Mouse (Mus musculus) heart, adult 2 months (tissue): ENCODE measurements around the gene 2510002D24Rik. TPM values are rescaled to one million over a fixed set of nuclear protein-coding genes. Genes with fewer than 3 reads are reported as not detected.
"Not testable (repeated sequence)": the region's sequence is repeated elsewhere in the genome, so short reads cannot be mapped to it uniquely, and the experiment has no call there.

ENCODE experiments used
- DNase-seq, 2 experiments: peaks; one replicate each; pipeline ENCODE4 v3.0.0; 2021
- H3K27ac ChIP-seq: fragments of 200-600 bp; 2 replicates; pipeline ENCODE4 v1.8.1; 2022
- H3K27me3 ChIP-seq: fragments of 200-500 bp; 2 replicates; pipeline ENCODE4 v1.6.1; 2012; ENCODE audit warnings: mild to moderate bottlenecking, low read length, inconsistent platforms, mixed read lengths; ENCODE audit not compliant: control insufficient read depth, insufficient read depth
- H3K36me3 ChIP-seq: fragments of 200-500 bp; 2 replicates; pipeline ENCODE4 v1.6.1; 2012; ENCODE audit warnings: low read length, inconsistent platforms; ENCODE audit not compliant: control insufficient read depth, insufficient read depth
- H3K4me1 ChIP-seq: fragments of 200-500 bp; 2 replicates; pipeline ENCODE4 v1.6.1; 2011; ENCODE audit warnings: low read length; ENCODE audit not compliant: control insufficient read depth, insufficient read depth
- H3K4me3 ChIP-seq: fragments of 200-600 bp; 2 replicates; pipeline ENCODE4 v1.8.1; 2022
- H3K79me2 ChIP-seq: fragments of 200-500 bp; replicated peaks from 2 replicates; pipeline ENCODE4 v1.6.1; 2012; ENCODE audit warnings: mild to moderate bottlenecking, inconsistent platforms, low read length, moderate library complexity, mixed read lengths; ENCODE audit not compliant: control insufficient read depth, insufficient read depth
- H3K9ac ChIP-seq: fragments of 200-500 bp; 2 replicates; pipeline ENCODE4 v1.6.1; 2012; ENCODE audit warnings: low read depth, mild to moderate bottlenecking, control low read depth, inconsistent platforms, low read length, mixed read lengths
- CTCF ChIP-seq: fragments of 200-600 bp; IDR thresholded peaks from 2 replicates; pipeline ENCODE4 v1.8.1; 2022; ENCODE audit warnings: antibody characterized with exemption, mild to moderate bottlenecking, moderate library complexity
- EP300 ChIP-seq: fragments of 200-500 bp; IDR thresholded peaks from 2 replicates; pipeline ENCODE4 v1.6.1; 2011; ENCODE audit warnings: low read depth, low read length, control low read depth; ENCODE audit not compliant: insufficient read depth
- POLR2A ChIP-seq: fragments of 200-500 bp; IDR thresholded peaks from 2 replicates; pipeline ENCODE4 v1.6.1; 2011; ENCODE audit warnings: mild to moderate bottlenecking, low read depth, low read length, control low read depth; ENCODE audit not compliant: insufficient read depth
- WGBS: fragments of 180-500 bp; shearing (Covaris S2); methylation state at CpG from one replicate; pipeline ENCODE4 v1.1.7; 2018; 5-methylcytosine and 5-hydroxymethylcytosine counted together
- intact Hi-C: fragments of 180-260 bp; cut with DNase I; formaldehyde crosslinking; loops from one replicate; pipeline ENCODE4 v1.15.1; 2025
- polyA plus RNA-seq: library from polyadenylated mRNA; depleted of rRNA; stranded (reverse); fragments of >200 nt; gene quantifications from 2 replicates; pipeline ENCODE4 v1.2.3, GENCODE M21; 2012
- total RNA-seq, 2 experiments: library from RNA; stranded (reverse); gene quantifications; 2 replicates each; pipeline ENCODE4 v1.2.3; 2021

Gene 2510002D24Rik
- total and polyA plus RNA-seq, 3 experiments = 23.3 to 46.9 (median 25.5) TPM

GRCm38 (mm10) chr16:18858551-18858950 is 22.2 kb downstream of the 2510002D24Rik start:
- Histone ChIP-seq H3K4me1 (peaks cover 2% of the 10 kb centered on the region; the same call in 1 of the 2 replicates), H3K9ac (no peak overlapping the region), H3K36me3 (no peaks in the 10 kb centered on the region), H3K27me3 (no peaks in the 10 kb centered on the region), H3K79me2 (no peaks in the 10 kb centered on the region), H3K27ac (no peak overlapping the region), H3K4me3 (no peak overlapping the region)
- DNase-seq = no peak
- TF ChIP-seq CTCF (peak; percentile 84), POLR2A (no peak)
- intact Hi-C loops = loop anchor here (2.0 to 5.0 kb wide), 3 partner anchors 162 to 511 kb away; partner anchors contain the start of genes Arvcf, Gm49601, Sept5 and Tango2

- Histone ChIP-seq H3K4me3 (no peak overlapping the region), H3K27ac (peak overlapping the region; percentile 50), H3K27me3 (no peaks in the 10 kb centered on the region), H3K36me3 (no peaks in the 10 kb centered on the region), H3K9ac (no peak overlapping the region), H3K79me2 (no peaks in the 10 kb centered on the region), H3K4me1 (peaks cover 2% of the 10 kb centered on the region; the same call in 1 of the 2 replicates)
- intact Hi-C loops = no loop called here
- TF ChIP-seq EP300 = no peak
- TF ChIP-seq CTCF = no peak
- TF ChIP-seq POLR2A = no peak
- WGBS = 39% methylated on average over 1 of the region's 1 CpGs
- peak; percentile 36 to 76 for DNase-seq
Measured at GRCm38 (mm10) chr16:18860186-18860585, 23.8 kb downstream of the 2510002D24Rik start.

- H3K36me3 ChIP-seq, intact Hi-C loops, H3K9ac ChIP-seq, H3K4me1 ChIP-seq, H3K4me3 ChIP-seq, H3K79me2 ChIP-seq, H3K27ac ChIP-seq, H3K27me3 ChIP-seq, DNase-seq: not testable (repeated sequence)
- 69% methylated on average over 1 of the region's 1 CpGs for WGBS
Measured at GRCm38 (mm10) chr16:18870495-18870894, 34.1 kb downstream of the 2510002D24Rik start.

GRCm38 (mm10) chr16:18876091-18876441 is 39.7 kb downstream of the 2510002D24Rik start:
- intact Hi-C loops = loop anchor here (2.0 to 5.0 kb wide), 2 partner anchors 65 to 189 kb away; partner anchors contain the start of genes Cdc45 and Ufd1
- no peak for DNase-seq
- WGBS = under 1% methylated on average over 17 of the region's 17 CpGs

GRCm38 (mm10) chr16:18876442-18877308 is 40.3 kb downstream of the 2510002D24Rik start, which contains the start of the genes Mrpl40 and Hira:
TSS of gene Mrpl40 (minus strand) at chr16:18876862.
TSS of gene Hira (plus strand) at chr16:18877037.
- no peaks in the 10 kb centered on the region; the same call in 1 of the 2 replicates for H3K79me2 ChIP-seq
- peak within 1 kb of the TSS; percentile 88 for H3K9ac ChIP-seq
- intact Hi-C loops = loop anchor here (2.0 to 5.0 kb wide), 2 partner anchors 66 to 189 kb away; partner anchors contain the start of genes Cdc45 and Ufd1
- TF ChIP-seq EP300 (0 out of 2 replicates have a peak, but pooled peaks have one; percentile 39), CTCF (no peak), POLR2A (peak; percentile 84)
- H3K36me3 ChIP-seq = no peaks in the 10 kb centered on the region; the same call in 1 of the 2 replicates
- H3K27me3 ChIP-seq = no peaks in the 10 kb centered on the region
- H3K4me1 ChIP-seq = 0 out of 2 replicates have a peak, but pooled peaks cover 2% of the 10 kb centered on the region
- H3K27ac ChIP-seq = peak within 1 kb of the TSS; percentile 92
- WGBS = under 1% methylated on average over 93 of the region's 93 CpGs
- peak within 1 kb of the TSS; percentile 96 for H3K4me3 ChIP-seq
- peak; percentile 96 to 97 for DNase-seq

More at GRCm38 (mm10) chr16:18876091-18876441, 39.7 kb downstream of the 2510002D24Rik start:
- peak overlapping the region; percentile 71 for H3K9ac ChIP-seq
- H3K4me1 ChIP-seq = 0 out of 2 replicates have a peak, but pooled peaks cover 2% of the 10 kb centered on the region
- H3K27me3 ChIP-seq = no peaks in the 10 kb centered on the region
- H3K4me3 ChIP-seq = peak overlapping the region; percentile 96
- H3K36me3 ChIP-seq = no peaks in the 10 kb centered on the region; the same call in 1 of the 2 replicates
- H3K27ac ChIP-seq = peak overlapping the region; percentile 92
- no peaks in the 10 kb centered on the region; the same call in 1 of the 2 replicates for H3K79me2 ChIP-seq
- TF ChIP-seq POLR2A (no peak), CTCF (no peak)
